Mouse (Mus musculus) frontal cortex, adult 2 months (tissue): ENCODE measurements at regions not wholly inside any gene's neighbourhood (a gene's known extent, or its start where the extent isn't known, plus 50 kb on each side); places are given as distances from the start of the nearest gene placed in this dataset.

Experiments
- DNase-seq, 2 experiments: peaks; one replicate each; pipeline ENCODE4 v3.0.0; 2022; ENCODE audit warnings: low spot score in 1 of 2; ENCODE audit errors: extremely low spot score in 1 of 2

DNA sequence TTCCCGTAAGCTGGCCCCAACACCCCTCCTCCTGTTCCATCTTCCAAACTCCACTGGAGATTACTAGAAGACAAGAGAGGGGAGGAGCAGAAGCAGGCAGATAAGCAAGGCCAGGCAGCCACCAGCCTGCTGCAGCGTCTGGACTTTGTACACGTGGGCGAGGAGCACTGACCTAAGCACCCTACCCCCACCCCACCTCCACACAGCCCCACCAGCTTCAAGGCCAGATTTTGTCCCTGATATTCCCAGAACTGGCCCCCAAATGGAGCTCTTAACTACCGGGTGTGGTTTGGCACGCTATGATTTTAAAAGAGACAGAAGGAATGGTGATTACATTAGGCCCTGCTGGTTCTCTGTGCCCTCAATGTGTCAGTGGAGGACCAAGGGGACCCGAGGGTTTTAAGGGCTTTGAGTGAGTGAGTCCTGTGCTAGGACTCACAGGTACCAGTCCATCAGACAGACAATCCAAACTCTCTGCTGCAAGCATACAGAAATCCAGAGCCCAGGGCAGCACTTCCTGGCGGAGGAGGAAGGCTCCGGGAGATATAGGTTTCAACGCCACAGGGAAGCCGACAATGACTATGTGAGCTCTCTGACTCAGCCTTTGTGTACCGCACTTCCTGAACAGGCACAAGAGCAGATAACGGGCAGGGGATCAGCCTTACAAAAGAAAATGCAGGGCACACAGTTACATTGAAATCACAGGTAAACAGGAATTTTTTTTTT is 72.0 kb upstream of the Mgme1 start:
- no peak for DNase-seq
